Mouse (Mus musculus) kidney, adult 2 months (tissue): ENCODE measurements around the gene Erbb4.

Experiments used
- CTCF ChIP-seq: fragments of 200-500 bp; conservative IDR thresholded peaks from 2 replicates; pipeline ENCODE4 v1.5.1; 2011; ENCODE audit warnings: low read depth, mild to moderate bottlenecking, control low read depth, low read length, moderate library complexity, mixed read lengths; ENCODE audit not compliant: insufficient read depth, insufficient read length
- POLR2A ChIP-seq: fragments of 200-500 bp; IDR thresholded peaks from one replicate; pipeline ENCODE4 v1.6.1; 2011; ENCODE audit warnings: low read depth, low read length, control low read depth

- no peak for TF ChIP-seq POLR2A
- TF ChIP-seq CTCF: no peak
Measured at GRCm38 (mm10) chr1:68054715-68055114, 1053.1 kb downstream of the Erbb4 start.
